Mouse (Mus musculus) hindbrain, embryonic 11.5 days (tissue): ENCODE results near the gene Rbm26. TPM values are rescaled to one million over a fixed set of nuclear protein-coding genes. Genes with fewer than 3 reads are reported as not detected.

Source experiments
- ATAC-seq: fragments of 200-750 bp; cut with Nextera tagmentation; 2 replicates; pipeline ENCODE4 v1.8.0; 2017; ENCODE audit warnings: mild to moderate bottlenecking, moderate TSS enrichment, moderate library complexity; ENCODE audit not compliant: low FRiP score
- DNase-seq: peaks from one replicate; pipeline ENCODE4 v3.0.0-alpha.2; 2015; ENCODE audit warnings: low spot score
- H3K27ac ChIP-seq: fragments of 300-500 bp; sonication (generic); 2 replicates; pipeline ENCODE4 v1.5.1; 2014; ENCODE audit warnings: mild to moderate bottlenecking, low read depth, low read length
- H3K27me3 ChIP-seq: fragments of 300-500 bp; sonication (generic); 2 replicates; pipeline ENCODE4 v1.6.1; 2014; ENCODE audit warnings: mild to moderate bottlenecking, low read length, moderate library complexity, mixed read lengths; ENCODE audit not compliant: control insufficient read depth, insufficient read depth
- H3K36me3 ChIP-seq: fragments of 300-500 bp; sonication (generic); 2 replicates; pipeline ENCODE4 v1.6.1; 2014; ENCODE audit warnings: mild to moderate bottlenecking, low read length, moderate library complexity, mixed read lengths; ENCODE audit not compliant: control insufficient read depth, insufficient read depth
- H3K4me1 ChIP-seq: fragments of 300-500 bp; sonication (generic); replicated peaks from 2 replicates; pipeline ENCODE4 v1.6.1; 2014; ENCODE audit warnings: low read length, mixed read lengths; ENCODE audit not compliant: control insufficient read depth, insufficient read depth
- H3K4me2 ChIP-seq: fragments of 300-500 bp; sonication (generic); replicated peaks from 2 replicates; pipeline ENCODE4 v1.6.1; 2014; ENCODE audit warnings: mild to moderate bottlenecking, low read depth, low read length
- H3K4me3 ChIP-seq: fragments of 300-500 bp; sonication (generic); 2 replicates; pipeline ENCODE4 v1.5.1; 2014; ENCODE audit warnings: low read depth, low read length
- H3K9ac ChIP-seq: fragments of 300-500 bp; sonication (generic); 2 replicates; pipeline ENCODE4 v1.6.1; 2014; ENCODE audit warnings: low read depth, low read length
- H3K9me3 ChIP-seq: fragments of 300-500 bp; sonication (generic); 2 replicates; pipeline ENCODE4 v1.6.1; 2016; ENCODE audit warnings: low read length; ENCODE audit not compliant: control insufficient read depth
- WGBS: fragments of 180-500 bp; shearing (Covaris S2); extraction: QIAGEN DNeasy Blood & Tissue Kit; methylation state at CpG from one replicate; pipeline ENCODE4 v1.1.7; 2014; 5-methylcytosine and 5-hydroxymethylcytosine counted together
- polyA plus RNA-seq: library from polyadenylated mRNA; unstranded; fragments of >200 nt; fragmentation: Nextera tagmentation; extraction: Ambion mirVana; gene quantifications from 2 replicates; pipeline ENCODE4 v1.2.1, GENCODE M21; 2014

Gene Rbm26
- polyA plus RNA-seq, 1 experiment from 2014 or later: 50.4 TPM

DNA sequence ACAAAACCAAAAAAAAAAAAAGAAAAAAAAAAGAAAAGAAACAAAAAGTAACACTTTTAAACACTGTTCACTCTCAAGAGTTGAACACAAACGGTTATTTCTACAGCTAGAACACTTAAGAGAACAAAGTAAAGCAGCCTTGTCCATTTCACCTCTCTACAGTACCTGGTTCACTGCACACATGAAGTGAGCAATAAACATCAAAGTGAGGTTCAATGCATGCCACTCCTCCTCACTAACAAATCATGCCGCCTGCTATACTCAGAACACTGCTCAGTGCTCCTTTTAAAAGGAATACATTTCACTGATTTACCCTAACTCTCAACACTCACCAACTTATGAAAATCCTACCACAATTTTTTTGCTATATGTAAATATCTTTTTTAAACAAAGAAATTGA, 61.7 kb downstream of the Rbm26 start:
- Histone ChIP-seq H3K27ac (no peak overlapping the region), H3K4me2 (no peak overlapping the region), H3K4me1 (no peaks in the 10 kb centered on the region), H3K4me3 (no peak overlapping the region), H3K9me3 (no peaks in the 10 kb centered on the region), H3K36me3 (peaks cover 2% of the 10 kb centered on the region), H3K27me3 (no peaks in the 10 kb centered on the region), H3K9ac (no peak overlapping the region)
- WGBS: 79% methylated on average over 2 of the region's 2 CpGs
- DNase-seq (no peak), ATAC-seq (no peak)

GRCm38 (mm10) chr14:105106252-105106651, 70.9 kb downstream of the Rbm26 start:
- Histone ChIP-seq H3K9ac (no peak overlapping the region), H3K27ac (no peak overlapping the region), H3K9me3 (no peaks in the 10 kb centered on the region), H3K4me1 (no peaks in the 10 kb centered on the region), H3K36me3 (no peaks in the 10 kb centered on the region), H3K27me3 (no peaks in the 10 kb centered on the region), H3K4me2 (no peak overlapping the region), H3K4me3 (no peak overlapping the region)
- WGBS: 96% methylated on average over 2 of the region's 2 CpGs
- DNase-seq (no peak), ATAC-seq (no peak)

DNA sequence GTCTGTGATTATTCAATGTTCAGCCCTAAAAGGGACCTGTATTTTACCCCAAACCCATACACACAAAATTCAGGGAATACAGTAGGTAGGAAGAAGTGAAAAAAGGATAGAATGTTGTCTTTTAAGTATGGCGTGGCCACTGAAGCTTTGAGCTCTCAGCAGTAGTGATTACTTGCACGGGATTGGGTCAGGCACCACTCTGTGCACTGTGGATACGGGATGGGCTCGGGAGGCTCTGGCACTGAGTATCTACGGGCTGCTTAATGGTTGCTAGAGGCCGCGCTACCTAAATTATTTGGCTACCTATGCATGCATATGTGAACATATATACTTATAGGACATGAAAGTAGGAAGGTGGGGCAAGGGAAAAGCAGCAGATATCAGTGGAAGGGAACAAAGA, 78.3 kb downstream of the Rbm26 start:
- Histone ChIP-seq H3K4me3 (no peak overlapping the region), H3K9ac (no peak overlapping the region), H3K4me2 (no peak overlapping the region), H3K27me3 (no peaks in the 10 kb centered on the region), H3K36me3 (no peaks in the 10 kb centered on the region), H3K9me3 (no peaks in the 10 kb centered on the region), H3K27ac (no peak overlapping the region), H3K4me1 (no peaks in the 10 kb centered on the region)
- ATAC-seq (no peak), DNase-seq (no peak)
- WGBS: 79% methylated on average over 7 of the region's 7 CpGs

DNA sequence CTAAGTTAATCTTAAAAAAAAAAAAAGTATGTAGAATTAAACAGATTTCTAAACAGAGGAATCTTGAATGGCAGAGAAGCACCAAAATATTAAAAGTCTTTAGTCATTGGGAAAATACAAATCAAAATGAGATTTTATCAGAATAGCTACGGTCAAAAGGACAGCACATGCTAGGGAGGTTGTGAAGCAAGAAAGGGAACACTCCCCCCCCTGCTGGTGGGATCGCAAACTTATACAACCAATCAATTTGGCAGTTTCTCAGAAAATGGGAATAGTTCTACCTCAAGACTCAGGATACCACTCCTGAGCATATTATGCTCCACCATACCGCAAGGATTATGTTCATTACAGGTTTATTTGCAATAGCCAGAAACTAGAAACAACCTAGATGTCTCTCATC, 80.9 kb downstream of the Rbm26 start:
- no peak overlapping the region for H3K27ac ChIP-seq
- no peaks in the 10 kb centered on the region for H3K27me3 ChIP-seq
- H3K36me3 ChIP-seq: no peaks in the 10 kb centered on the region
- 62% methylated on average over 3 of the region's 3 CpGs for WGBS
- no peak overlapping the region for H3K4me3 ChIP-seq
- no peak overlapping the region for H3K9ac ChIP-seq
- H3K9me3 ChIP-seq: no peaks in the 10 kb centered on the region
- no peaks in the 10 kb centered on the region for H3K4me1 ChIP-seq
- no peak for ATAC-seq
- H3K4me2 ChIP-seq: no peak overlapping the region
- no peak for DNase-seq

DNA sequence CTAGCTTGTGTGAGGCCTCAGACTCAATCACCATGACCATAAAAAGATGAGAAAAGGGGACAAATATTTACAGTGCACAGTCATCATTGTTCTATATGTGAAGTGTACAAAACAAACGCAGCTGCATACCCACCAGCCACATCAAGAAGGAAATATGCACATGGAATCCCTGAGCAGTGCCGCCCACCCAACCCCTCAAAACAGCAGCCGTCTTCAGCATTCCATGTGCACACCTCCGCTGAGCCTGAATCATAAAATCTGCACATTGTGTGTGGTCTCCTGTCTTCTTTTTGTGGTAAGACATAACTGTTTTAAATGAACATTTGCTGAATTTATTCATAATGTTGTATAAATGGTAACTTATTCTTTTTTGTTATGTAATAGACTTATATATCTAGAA, 90.1 kb downstream of the Rbm26 start:
- Histone ChIP-seq H3K4me3 (no peak overlapping the region), H3K36me3 (no peaks in the 10 kb centered on the region), H3K9me3 (no peaks in the 10 kb centered on the region), H3K4me1 (no peaks in the 10 kb centered on the region), H3K27ac (no peak overlapping the region), H3K4me2 (no peak overlapping the region), H3K27me3 (no peaks in the 10 kb centered on the region), H3K9ac (no peak overlapping the region)
- WGBS: 91% methylated on average over 4 of the region's 4 CpGs
- ATAC-seq (no peak), DNase-seq (no peak)

- 81% methylated on average over 7 of the region's 7 CpGs for WGBS
- H3K4me2 ChIP-seq: no peak overlapping the region
- H3K27me3 ChIP-seq: no peaks in the 10 kb centered on the region
- H3K27ac ChIP-seq: no peak overlapping the region
- H3K4me1 ChIP-seq: no peaks in the 10 kb centered on the region
- DNase-seq (no peak), ATAC-seq (peak; percentile 17; the same call in 1 of the 2 replicates)
- no peak overlapping the region for H3K9ac ChIP-seq
- H3K36me3 ChIP-seq: no peaks in the 10 kb centered on the region
- H3K4me3 ChIP-seq: no peak overlapping the region
- H3K9me3 ChIP-seq: no peaks in the 10 kb centered on the region
Observed at GRCm38 (mm10) chr14:105085332-105085993, 91.7 kb downstream of the Rbm26 start.

GRCm38 (mm10) chr14:105084757-105085330, 92.3 kb downstream of the Rbm26 start:
- Histone ChIP-seq H3K36me3 (no peaks in the 10 kb centered on the region), H3K9me3 (no peaks in the 10 kb centered on the region), H3K4me3 (no peak overlapping the region), H3K4me1 (no peaks in the 10 kb centered on the region), H3K9ac (no peak overlapping the region), H3K27ac (no peak overlapping the region), H3K4me2 (no peak overlapping the region), H3K27me3 (no peaks in the 10 kb centered on the region)
- WGBS: 58% methylated on average over 8 of the region's 8 CpGs
- no peak for ATAC-seq
- peak; percentile 22 for DNase-seq

GRCm38 (mm10) chr14:105084106-105084505, 93.0 kb downstream of the Rbm26 start:
- ATAC-seq: no peak

GRCm38 (mm10) chr14:105074776-105075175, 102.4 kb downstream of the Rbm26 start:
- Histone ChIP-seq H3K27me3 (no peaks in the 10 kb centered on the region), H3K36me3 (no peaks in the 10 kb centered on the region), H3K9me3 (no peaks in the 10 kb centered on the region), H3K9ac (no peak overlapping the region), H3K4me2 (no peak overlapping the region), H3K4me3 (no peak overlapping the region), H3K27ac (no peak overlapping the region), H3K4me1 (no peaks in the 10 kb centered on the region)
- DNase-seq (no peak), ATAC-seq (no peak)
- WGBS: 92% methylated on average over 2 of the region's 2 CpGs

More at GRCm38 (mm10) chr14:105084106-105084505, 93.0 kb downstream of the Rbm26 start:
- Histone ChIP-seq H3K4me1 (no peaks in the 10 kb centered on the region), H3K9me3 (no peaks in the 10 kb centered on the region), H3K4me2 (no peak overlapping the region), H3K27ac (no peak overlapping the region), H3K4me3 (no peak overlapping the region), H3K9ac (no peak overlapping the region), H3K36me3 (no peaks in the 10 kb centered on the region), H3K27me3 (no peaks in the 10 kb centered on the region)
- no peak for DNase-seq
- 90% methylated on average over 11 of the region's 11 CpGs for WGBS
